Mouse (Mus musculus): ENCODE results near the gene 1700080O16Rik. TPM values are rescaled to one million over a fixed set of nuclear protein-coding genes. Genes with fewer than 3 reads are reported as not detected.

The 1700080O16Rik gene
- not detected in 2 replicates for polyA plus RNA-seq (2012; rRNA removed)

DNA sequence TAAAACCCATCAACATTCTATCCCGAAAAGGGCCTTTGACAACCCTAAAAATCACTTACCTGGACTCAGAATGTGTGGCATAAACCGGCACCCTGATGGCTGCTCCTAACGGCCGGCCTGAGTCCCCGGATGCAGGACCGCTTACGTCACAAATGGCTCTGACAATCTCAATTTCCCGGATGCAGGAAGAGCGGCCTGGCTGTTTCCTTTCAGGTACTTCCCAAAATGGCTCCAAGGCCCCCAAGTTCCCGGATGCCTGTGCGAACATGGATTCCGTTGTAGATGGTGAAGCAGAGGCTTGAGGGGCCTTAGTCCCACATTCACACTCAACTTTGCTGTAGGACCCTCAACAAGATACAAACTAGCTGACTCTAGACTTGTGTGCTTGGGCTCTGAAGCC lies at the start of gene 1700080O16Rik:
1700080O16Rik (minus strand) TSS at position 101 of the 400 bp plus-strand sequence.
- no peak for TF ChIP-seq CTCF (IDR thresholded peaks at IDR 0.05; ENCODE audit: insufficient read depth, low read length)
- no peak for TF ChIP-seq POLR2A (IDR thresholded peaks at IDR 0.05; ENCODE audit: borderline replicate concordance, extremely low read depth, low read depth, low read length)
- no peak for DNase-seq
- 93% methylated on average over 12 of the region's 12 CpGs for WGBS
- H3K4me3 ChIP-seq (replicated peaks; ENCODE audit: extremely low read depth, low read depth, low read length): no peak within 1 kb of the TSS
- no peaks in the 10 kb centered on the region for H3K4me1 ChIP-seq (ENCODE audit: control insufficient read depth, insufficient read depth, low read length)

DNA sequence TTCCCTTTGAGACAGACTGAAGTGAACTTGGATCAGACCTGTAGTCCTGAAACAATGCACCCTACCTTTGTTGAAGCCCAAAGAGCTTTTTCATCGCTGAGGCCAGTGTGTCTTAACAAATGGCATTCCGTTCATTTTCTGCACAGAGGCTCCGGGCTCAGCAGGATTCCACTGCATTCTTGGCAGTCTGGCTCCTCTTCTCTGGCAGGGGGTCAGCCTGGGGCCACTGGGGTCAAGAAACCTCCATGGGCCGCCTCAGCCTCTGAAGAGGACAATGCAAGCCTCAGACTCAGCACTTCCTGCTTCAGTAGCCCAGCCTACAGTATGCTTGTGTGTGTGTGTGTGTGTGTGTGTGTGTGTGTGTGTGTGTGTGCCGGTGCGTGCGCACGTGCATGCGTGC lies 45.1 kb upstream of the 1700080O16Rik start:
- H3K4me3 ChIP-seq (replicated peaks; ENCODE audit: extremely low read depth, low read depth, low read length): no peak overlapping the region
- WGBS: 55% methylated on average over 9 of the region's 9 CpGs
- H3K4me1 ChIP-seq (ENCODE audit: control insufficient read depth, insufficient read depth, low read length): no peaks in the 10 kb centered on the region
- no peak for TF ChIP-seq CTCF (IDR thresholded peaks at IDR 0.05; ENCODE audit: insufficient read depth, low read length)
- no peak for TF ChIP-seq POLR2A (IDR thresholded peaks at IDR 0.05; ENCODE audit: borderline replicate concordance, extremely low read depth, low read depth, low read length)
- DNase-seq: no peak

DNA sequence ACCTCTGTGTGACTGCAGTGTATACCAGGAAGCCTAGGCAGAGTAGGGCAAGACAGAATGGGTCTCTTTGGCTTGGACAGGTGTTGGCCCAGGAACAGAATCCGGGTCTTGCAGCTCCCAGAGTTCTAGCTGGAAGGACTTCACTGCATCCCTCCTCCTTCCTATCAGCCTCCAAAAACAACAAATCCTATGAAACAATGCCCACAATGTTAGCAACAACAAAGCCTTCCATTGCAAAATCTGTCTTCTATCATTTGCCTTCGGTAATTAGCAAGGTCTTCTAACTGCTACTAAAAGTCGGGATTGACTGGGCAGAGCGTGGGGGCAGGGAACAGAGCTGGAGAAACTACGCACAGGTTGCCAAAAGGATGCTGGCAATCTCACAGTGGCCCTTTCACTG lies 27.5 kb upstream of the 1700080O16Rik start:
- WGBS: 72% methylated on average over 5 of the region's 5 CpGs
- DNase-seq: no peak

DNA sequence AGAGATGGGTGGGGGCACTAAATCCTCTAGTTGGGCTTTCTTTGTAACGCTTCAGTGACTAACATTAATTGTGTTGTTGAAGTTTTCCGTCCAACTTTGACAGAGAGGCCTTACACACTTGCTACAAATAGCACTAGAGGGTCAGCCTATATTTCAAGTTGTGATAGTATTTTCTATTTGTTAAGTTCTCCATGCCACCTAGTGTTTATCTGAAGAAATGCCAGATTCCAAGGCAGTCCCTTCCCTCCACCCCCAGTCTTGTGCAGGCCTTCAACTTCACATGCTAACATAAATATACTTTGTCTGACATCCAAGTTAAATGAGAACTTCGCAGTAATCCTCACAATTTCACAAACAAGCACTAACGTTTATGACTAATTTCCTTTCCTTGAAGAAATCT lies 26.9 kb upstream of the 1700080O16Rik start:
- Histone ChIP-seq H3K4me1 (ENCODE audit: control insufficient read depth, insufficient read depth, low read length) (no peaks in the 10 kb centered on the region), H3K4me3 (replicated peaks; ENCODE audit: extremely low read depth, low read depth, low read length) (no peak overlapping the region)
- no peak for TF ChIP-seq POLR2A (IDR thresholded peaks at IDR 0.05; ENCODE audit: borderline replicate concordance, extremely low read depth, low read depth, low read length)
- TF ChIP-seq CTCF (IDR thresholded peaks at IDR 0.05; ENCODE audit: insufficient read depth, low read length): no peak
- 47% methylated on average over 4 of the region's 4 CpGs for WGBS
- no peak for DNase-seq

More for the DNA sequence above, 27.5 kb upstream of the 1700080O16Rik start:
- TF ChIP-seq CTCF (IDR thresholded peaks at IDR 0.05; ENCODE audit: insufficient read depth, low read length) (no peak), POLR2A (IDR thresholded peaks at IDR 0.05; ENCODE audit: borderline replicate concordance, extremely low read depth, low read depth, low read length) (no peak)
- H3K4me1 ChIP-seq (ENCODE audit: control insufficient read depth, insufficient read depth, low read length): no peaks in the 10 kb centered on the region
- H3K4me3 ChIP-seq (replicated peaks; ENCODE audit: extremely low read depth, low read depth, low read length): no peak overlapping the region

DNA sequence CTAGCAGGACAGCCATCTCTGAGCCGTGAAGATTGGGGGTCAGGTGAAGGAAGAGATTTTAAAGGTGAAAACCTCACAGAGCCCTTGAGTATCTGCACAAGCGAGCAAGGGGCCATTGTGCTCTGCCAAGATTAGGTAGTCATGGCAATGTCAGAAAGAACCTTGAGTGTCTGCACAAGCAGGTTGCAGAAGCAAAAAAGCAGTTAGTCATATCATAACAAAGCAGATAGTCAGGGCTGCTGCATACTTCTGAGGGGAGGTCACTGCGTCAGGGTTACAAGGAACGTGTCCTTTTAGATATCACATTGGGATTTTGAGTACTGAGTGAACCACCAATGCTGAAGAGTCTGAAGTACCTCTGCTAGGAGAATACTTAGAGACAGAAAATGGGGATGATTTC lies 3.8 kb upstream of the 1700080O16Rik start:
- no peaks in the 10 kb centered on the region for H3K4me1 ChIP-seq (ENCODE audit: control insufficient read depth, insufficient read depth, low read length)
- WGBS: 67% methylated on average over 4 of the region's 4 CpGs
- no peak overlapping the region for H3K4me3 ChIP-seq (replicated peaks; ENCODE audit: extremely low read depth, low read depth, low read length)
- DNase-seq: no peak
- no peak for TF ChIP-seq POLR2A (IDR thresholded peaks at IDR 0.05; ENCODE audit: borderline replicate concordance, extremely low read depth, low read depth, low read length)
- TF ChIP-seq CTCF (IDR thresholded peaks at IDR 0.05; ENCODE audit: insufficient read depth, low read length): no peak

DNA sequence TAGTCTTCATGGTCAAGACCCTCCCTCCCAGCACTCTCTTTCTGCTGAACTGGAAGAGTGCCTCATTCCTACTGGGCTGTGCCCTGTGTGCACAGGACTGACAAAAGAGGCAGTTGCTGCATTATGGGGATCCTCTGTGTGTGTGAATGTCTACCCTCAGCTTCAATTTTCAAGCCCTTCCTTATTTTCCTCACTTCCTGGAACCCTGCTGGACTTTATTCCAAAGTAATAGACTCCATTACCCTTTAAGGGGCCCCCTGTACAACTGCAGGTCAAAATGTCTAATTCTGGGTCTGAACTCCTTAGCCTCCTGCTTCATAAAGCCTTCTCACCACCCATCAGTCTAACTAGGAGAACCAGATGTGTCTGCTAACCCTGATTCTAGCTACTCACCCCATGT lies 2.0 kb upstream of the 1700080O16Rik start:
- TF ChIP-seq POLR2A (IDR thresholded peaks at IDR 0.05; ENCODE audit: borderline replicate concordance, extremely low read depth, low read depth, low read length): no peak
- TF ChIP-seq CTCF (IDR thresholded peaks at IDR 0.05; ENCODE audit: insufficient read depth, low read length): no peak
- Histone ChIP-seq H3K4me1 (ENCODE audit: control insufficient read depth, insufficient read depth, low read length) (no peaks in the 10 kb centered on the region), H3K4me3 (replicated peaks; ENCODE audit: extremely low read depth, low read depth, low read length) (no peak overlapping the region)
- DNase-seq: no peak

DNA sequence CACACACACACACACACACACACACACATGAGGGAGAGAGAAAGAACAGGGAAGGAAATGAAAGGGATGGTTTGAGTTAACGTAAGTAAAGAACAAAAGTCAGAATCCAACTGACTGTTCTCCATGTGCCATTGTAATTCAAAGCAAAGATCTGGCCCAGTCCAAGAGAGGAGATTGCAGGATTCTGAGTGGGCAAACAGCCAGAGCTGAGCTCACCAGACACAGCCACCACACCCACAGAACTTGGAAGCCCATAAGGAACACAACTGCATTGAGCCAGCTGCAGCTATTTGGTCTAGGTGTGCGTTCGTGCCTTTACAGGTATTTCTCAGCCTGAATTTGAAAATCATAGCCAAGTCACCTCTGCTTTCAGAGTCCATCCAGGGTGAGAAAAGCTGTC lies 24.5 kb downstream of the 1700080O16Rik start:
- DNase-seq: peak; percentile 1
- no peak for TF ChIP-seq CTCF (IDR thresholded peaks at IDR 0.05; ENCODE audit: insufficient read depth, low read length)
- TF ChIP-seq POLR2A (IDR thresholded peaks at IDR 0.05; ENCODE audit: borderline replicate concordance, extremely low read depth, low read depth, low read length): no peak
- 83% methylated on average over 3 of the region's 3 CpGs for WGBS

DNA sequence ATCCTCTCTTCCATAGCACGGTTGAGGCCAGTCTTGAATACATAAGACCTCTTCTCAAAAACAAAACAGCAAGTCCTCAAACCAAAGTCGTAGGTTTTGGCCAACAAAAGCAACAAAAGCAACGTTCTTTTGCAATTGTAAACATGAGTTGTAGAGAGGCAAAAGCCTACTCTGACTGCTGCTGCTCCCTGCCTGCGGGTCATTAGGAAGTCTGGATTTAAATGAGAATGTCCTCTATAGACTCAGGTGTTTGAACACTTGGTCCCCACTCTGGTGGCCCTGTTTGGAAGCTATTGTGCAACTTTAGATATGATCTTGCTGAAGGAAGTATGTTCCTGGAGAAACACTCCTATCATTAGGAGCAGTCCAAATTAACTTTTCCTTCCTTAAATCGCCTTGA lies 34.5 kb downstream of the 1700080O16Rik start:
- DNase-seq: no peak
- 56% methylated on average over 5 of the region's 5 CpGs for WGBS

More for the DNA sequence above, 24.5 kb downstream of the 1700080O16Rik start:
- no peaks in the 10 kb centered on the region for H3K4me1 ChIP-seq (ENCODE audit: control insufficient read depth, insufficient read depth, low read length)
- no peak overlapping the region for H3K4me3 ChIP-seq (replicated peaks; ENCODE audit: extremely low read depth, low read depth, low read length)

DNA sequence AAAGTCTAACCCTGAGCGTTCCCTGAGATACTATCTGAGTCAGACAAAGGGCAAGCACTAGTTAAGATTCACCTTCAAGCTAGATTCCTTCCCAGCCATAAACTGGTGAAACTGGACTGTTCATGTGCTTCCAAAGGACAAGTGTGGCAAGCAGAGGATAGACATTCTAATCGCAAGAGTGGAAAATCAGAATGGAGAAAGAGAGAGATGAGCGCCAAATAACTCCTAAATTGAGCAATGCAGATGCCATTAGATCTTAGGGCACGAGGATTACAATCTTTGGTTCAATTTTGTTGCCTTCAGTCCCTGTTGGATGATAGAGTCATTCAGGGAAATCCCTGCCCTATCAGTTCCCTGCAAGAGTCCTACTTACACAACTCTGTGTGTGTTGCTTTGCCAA lies 53.5 kb downstream of the 1700080O16Rik start:
- TF ChIP-seq POLR2A (IDR thresholded peaks at IDR 0.05; ENCODE audit: borderline replicate concordance, extremely low read depth, low read depth, low read length) (no peak), CTCF (IDR thresholded peaks at IDR 0.05; ENCODE audit: insufficient read depth, low read length) (no peak)
- H3K4me1 ChIP-seq (ENCODE audit: control insufficient read depth, insufficient read depth, low read length): no peaks in the 10 kb centered on the region
- no peak for DNase-seq
- 76% methylated on average over 4 of the region's 4 CpGs for WGBS
- no peak overlapping the region for H3K4me3 ChIP-seq (replicated peaks; ENCODE audit: extremely low read depth, low read depth, low read length)

More for the DNA sequence above, 34.5 kb downstream of the 1700080O16Rik start:
- TF ChIP-seq CTCF (IDR thresholded peaks at IDR 0.05; ENCODE audit: insufficient read depth, low read length): no peak
- TF ChIP-seq POLR2A (IDR thresholded peaks at IDR 0.05; ENCODE audit: borderline replicate concordance, extremely low read depth, low read depth, low read length): no peak
- Histone ChIP-seq H3K4me3 (replicated peaks; ENCODE audit: extremely low read depth, low read depth, low read length) (no peak overlapping the region), H3K4me1 (ENCODE audit: control insufficient read depth, insufficient read depth, low read length) (no peaks in the 10 kb centered on the region)

Other genes starting within 250 kb of the 1700080O16Rik start
- gene Usp26, start 171.5 kb downstream of the 1700080O16Rik start, polyA plus RNA-seq (2012; rRNA removed): not detected in 2 replicates
- 12.5 and 15.2 TPM in 2 replicates for gene Gpc4, start 192.5 kb upstream of the 1700080O16Rik start, polyA plus RNA-seq (2012; rRNA removed)

All from lung, adult 2 months (tissue).